Mouse (Mus musculus): ENCODE results near the gene Meltf.

- TF ChIP-seq CTCF (IDR thresholded peaks at IDR 0.05; ENCODE audit: low read depth) (no peak), EP300 (IDR thresholded peaks at IDR 0.05; ENCODE audit: low read depth) (no peak)
Observed at GRCm38 (mm10) chr16:31893396-31894141, 15.0 kb downstream of the Meltf start.
